Mouse (Mus musculus): Measurements from ENCODE around the gene Med13.
A peak's percentile ranks its signal among the peaks of the same experiment; 100 is the strongest.

Gene Med13

GRCm38 (mm10) chr11:86356854-86357788 is at the start of gene Med13:
Gene Med13 (minus strand): TSS chr11:86357602.
- peak; percentile 64 for DNase-seq (ENCODE audit: low spot score)

GRCm38 (mm10) chr11:86404590-86404989 is 47.2 kb upstream of the Med13 start:
- no peak for DNase-seq (ENCODE audit: low spot score)

DNA sequence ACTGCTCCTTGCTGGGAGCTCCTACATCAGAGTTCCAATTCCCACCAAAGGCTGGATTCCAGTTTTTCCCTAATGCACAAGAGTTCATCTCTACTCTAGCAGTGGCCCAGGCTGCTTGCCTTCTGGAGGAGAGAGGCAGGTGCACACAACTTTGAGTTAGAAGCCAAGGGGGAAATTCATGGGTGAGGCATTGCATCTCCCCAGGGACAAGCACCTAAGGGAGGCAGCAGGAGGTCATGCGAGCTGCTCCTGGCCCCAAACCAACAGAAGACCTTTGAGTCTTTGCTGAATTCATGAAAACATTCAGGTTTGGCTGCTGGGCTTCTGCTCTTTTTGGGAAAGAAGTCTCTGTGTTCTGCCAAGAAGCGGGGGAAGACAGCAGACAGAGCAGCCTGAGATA is 46.4 kb upstream of the Med13 start:
- no peak for DNase-seq (ENCODE audit: low spot score)

DNA sequence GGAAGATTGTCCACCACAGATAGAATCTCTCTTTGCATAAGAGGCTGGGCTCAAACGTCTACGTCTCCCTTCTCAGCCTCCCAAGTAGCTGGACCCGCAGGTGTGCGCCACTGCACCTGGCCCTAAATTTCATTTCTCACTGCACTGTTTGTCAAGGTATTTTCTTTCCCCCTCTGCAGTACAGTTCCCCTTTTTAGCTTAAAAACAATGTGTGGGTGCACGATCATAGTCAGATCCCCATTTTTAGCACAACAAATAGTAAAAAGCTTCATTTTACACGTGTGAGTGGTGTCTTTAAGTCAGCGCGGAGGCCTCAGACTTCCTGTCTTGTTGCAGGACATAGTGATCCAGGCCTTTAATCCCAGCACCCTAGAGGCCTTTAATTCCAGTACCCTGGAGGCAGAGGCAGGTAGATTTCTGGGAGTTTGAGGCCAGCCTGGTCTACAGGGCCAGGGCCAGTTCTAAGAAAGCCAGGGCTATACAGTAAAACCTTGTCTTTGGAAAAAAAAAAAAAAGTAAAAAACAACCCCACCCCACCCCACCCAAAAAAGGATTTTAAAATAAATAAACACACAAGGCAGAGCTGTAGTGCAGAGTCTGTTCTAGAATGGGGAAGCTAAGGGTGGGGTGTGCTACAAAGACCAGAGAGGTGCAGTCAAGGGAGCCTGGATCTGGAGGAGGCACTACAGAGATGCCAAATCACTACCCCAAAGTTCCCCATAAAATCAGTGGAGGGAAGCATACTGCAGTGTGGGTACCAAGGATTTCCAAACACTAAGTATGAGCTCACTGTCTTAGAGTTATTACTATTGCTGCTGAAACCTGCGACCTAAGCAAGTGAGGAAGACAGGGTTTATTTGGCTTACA is 42.1 kb upstream of the Med13 start:
- DNase-seq (ENCODE audit: low spot score), result no peak

- no peak for DNase-seq (ENCODE audit: low spot score)
These were observed 39.7 kb upstream of the Med13 start for GRCm38 (mm10) chr11:86396950-86397594.

GRCm38 (mm10) chr11:86396518-86396917 is 39.1 kb upstream of the Med13 start:
- DNase-seq (ENCODE audit: low spot score), result no peak

- DNase-seq (ENCODE audit: low spot score), result peak; percentile 90
These were observed 38.2 kb upstream of the Med13 start for GRCm38 (mm10) chr11:86395513-86396125.

GRCm38 (mm10) chr11:86395100-86395499 is 37.7 kb upstream of the Med13 start:
- no peak for DNase-seq (ENCODE audit: low spot score)

GRCm38 (mm10) chr11:86391687-86392086 is 34.3 kb upstream of the Med13 start:
- DNase-seq (ENCODE audit: low spot score), result peak; percentile 30

DNA sequence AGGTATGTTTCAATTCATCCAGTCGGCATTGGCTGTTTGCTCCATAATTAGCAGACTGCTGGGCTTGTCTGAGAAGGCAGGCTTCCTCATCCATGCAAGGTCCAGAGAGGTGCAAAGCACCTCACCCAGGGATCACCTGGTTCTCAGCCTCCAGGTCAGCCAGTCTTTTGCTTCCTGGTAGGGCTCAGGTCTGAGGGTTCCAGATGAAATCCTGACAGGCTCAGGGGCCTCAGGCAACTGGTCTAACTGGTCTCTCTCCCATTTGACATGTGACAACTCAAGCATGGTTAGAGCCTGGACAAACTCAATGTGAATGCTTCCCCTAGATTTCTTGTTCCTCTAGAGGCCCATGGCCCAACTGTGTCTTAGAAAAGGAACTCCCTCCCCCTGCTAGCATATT is 32.9 kb upstream of the Med13 start:
- no peak for DNase-seq (ENCODE audit: low spot score)

DNA sequence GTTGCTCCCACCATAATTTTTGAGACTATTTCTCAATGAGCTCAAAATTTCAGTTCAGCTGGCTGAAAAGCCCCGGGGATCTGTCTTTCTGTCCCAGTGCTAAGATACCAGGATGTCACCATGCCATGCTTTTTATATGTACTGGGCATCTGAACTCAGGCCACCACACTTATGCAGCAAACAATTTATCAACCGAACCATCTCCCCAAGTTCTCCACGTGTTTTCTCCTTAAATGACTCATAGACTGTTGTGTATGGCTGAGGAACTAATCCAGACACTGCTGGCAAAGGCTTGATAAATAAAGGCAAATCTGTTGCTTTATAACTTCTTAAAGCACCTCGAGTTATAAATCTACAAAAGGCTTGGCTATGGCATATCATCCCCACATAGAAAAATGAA is 32.1 kb upstream of the Med13 start:
- DNase-seq (ENCODE audit: low spot score), result no peak

GRCm38 (mm10) chr11:86388821-86389480 is 31.5 kb upstream of the Med13 start:
- no peak for DNase-seq (ENCODE audit: low spot score)

DNA sequence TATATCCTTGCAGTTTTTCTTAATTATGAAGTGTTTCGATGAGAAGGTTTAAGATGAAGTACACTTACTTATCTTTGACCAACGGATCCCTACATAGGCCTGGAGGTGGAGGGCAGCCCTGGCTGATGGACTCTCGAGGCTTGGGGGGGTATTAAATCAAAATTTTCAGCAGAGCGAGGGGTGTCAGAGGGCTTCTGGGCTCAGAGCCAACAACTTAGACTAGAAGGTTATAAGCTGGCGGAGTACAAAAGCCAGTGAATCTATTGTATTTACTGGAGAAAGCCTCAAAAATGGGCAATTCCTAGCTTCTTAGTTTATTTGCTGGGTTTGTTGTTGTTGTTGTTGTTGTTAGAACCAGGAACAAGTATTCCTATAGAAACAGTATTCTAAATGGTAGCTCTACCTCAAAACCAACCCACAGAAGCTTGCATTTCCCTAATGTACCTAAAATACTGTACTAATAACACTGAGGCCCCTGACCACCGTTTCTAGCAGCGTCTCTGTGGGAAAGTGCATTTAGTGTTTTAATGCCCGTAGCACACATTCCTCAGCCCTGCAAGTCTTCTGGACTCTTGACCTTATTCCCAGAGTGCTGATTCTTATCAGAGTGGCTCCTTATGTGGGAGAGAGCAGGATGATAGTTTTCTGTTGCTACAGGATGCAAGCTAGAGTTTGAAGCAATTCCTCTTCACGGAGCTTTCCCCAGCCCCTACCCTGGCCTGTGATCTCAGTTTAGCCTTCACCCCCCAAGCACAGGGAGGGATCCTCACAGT is 29.9 kb upstream of the Med13 start:
- DNase-seq (ENCODE audit: low spot score), result peak; percentile 58

GRCm38 (mm10) chr11:86386576-86386975 is 29.2 kb upstream of the Med13 start:
- no peak for DNase-seq (ENCODE audit: low spot score)

DNA sequence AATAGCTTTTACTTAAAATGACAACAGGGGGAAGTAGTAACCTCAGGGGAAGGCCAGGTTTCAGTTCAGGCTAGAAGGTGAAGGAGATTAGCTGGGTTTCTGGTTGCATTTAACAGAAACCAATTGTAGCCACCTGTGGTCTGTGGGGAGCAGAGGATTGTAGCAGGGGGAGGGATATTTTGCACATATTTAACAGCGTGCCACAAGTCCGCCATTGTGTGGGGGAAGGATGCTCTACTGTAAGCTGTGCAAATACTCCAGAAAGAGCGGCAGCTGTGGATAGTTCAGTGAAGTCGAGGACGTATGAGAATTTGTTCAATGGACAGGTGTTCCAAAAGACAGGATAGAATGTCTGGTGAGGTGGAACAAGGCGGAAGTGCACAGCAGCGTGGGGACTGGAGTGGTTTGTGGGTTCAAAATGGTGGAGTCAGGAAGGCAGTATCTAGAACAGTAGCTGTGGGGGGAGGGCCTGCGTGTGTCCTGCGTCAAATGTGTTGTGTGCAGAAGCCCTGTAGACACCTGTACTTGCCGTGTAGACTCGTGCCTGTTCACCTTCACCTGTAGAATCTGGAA is 28.4 kb upstream of the Med13 start:
- no peak for DNase-seq (ENCODE audit: low spot score)

- DNase-seq (ENCODE audit: low spot score), result no peak
These were observed 26.7 kb upstream of the Med13 start for GRCm38 (mm10) chr11:86384141-86384540.

- DNase-seq (ENCODE audit: low spot score), result no peak
These were observed 25.2 kb upstream of the Med13 start for GRCm38 (mm10) chr11:86382520-86383157.

GRCm38 (mm10) chr11:86381478-86382091 is 24.2 kb upstream of the Med13 start:
- DNase-seq (ENCODE audit: low spot score), result peak; percentile 89

DNA sequence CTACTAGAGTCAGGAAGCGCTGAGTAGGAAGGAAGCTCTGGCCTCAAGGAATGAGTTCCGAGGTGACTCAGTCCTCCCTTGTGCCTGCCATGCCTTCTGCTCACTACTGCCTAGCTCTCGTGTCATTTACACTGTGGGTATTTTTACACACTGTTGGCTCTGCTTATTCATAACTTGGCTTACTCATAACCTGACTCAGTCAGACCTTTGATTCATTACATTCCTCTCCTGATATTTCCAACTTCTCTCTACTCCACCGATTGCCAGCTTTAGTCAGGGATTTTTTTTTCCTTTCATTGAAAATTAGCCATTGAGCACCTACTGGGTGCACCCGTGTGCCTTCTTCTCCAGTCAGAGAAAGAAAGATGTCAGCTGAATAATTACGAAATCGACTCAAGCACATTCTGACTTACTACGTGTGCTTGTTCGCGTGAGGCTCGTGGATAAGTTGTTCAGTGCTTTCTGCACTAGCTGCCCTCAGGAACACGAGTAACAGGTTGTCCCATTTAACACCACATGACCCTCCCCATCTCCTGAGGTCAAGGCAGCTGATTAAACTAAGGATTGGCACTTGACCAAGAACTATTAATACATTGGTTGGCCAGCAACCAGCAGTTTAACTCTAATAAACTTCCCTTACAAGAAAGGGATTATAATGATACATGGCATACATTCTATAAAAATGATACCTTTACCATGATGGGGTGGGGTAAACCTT is 23.3 kb upstream of the Med13 start:
- DNase-seq (ENCODE audit: low spot score), result peak; percentile 58
